Mouse (Mus musculus): Measurements from ENCODE around the gene Gm10521. TPM values are rescaled to one million over a fixed set of nuclear protein-coding genes. Genes with fewer than 3 reads are reported as not detected.

The Gm10521 gene
- polyA plus RNA-seq, 1 experiment from 2014 or later, result not detected

- no peak overlapping the region for H3K4me3 ChIP-seq (ENCODE audit: low read length)
- no peaks in the 10 kb centered on the region for H3K27me3 ChIP-seq (replicated peaks; ENCODE audit: control insufficient read depth, insufficient read depth, low read length)
- no peak overlapping the region for H3K4me2 ChIP-seq (ENCODE audit: low read length)
- H3K4me1 ChIP-seq (ENCODE audit: control insufficient read depth, insufficient read depth, low read depth, low read length), result no peaks in the 10 kb centered on the region
- H3K36me3 ChIP-seq (ENCODE audit: control insufficient read depth, insufficient read depth, low read length), result no peaks in the 10 kb centered on the region
- ATAC-seq, result no peak
- no peak overlapping the region for H3K27ac ChIP-seq (ENCODE audit: low read depth, low read length)
- no peaks in the 10 kb centered on the region for H3K9me3 ChIP-seq (ENCODE audit: control insufficient read depth, low read length)
- 91% methylated on average over 12 of the region's 12 CpGs for WGBS
- no peak overlapping the region for H3K9ac ChIP-seq (ENCODE audit: low read depth, low read length)
Measured at GRCm38 (mm10) chr1:171918136-171918920, 22.9 kb downstream of the Gm10521 start.

DNA sequence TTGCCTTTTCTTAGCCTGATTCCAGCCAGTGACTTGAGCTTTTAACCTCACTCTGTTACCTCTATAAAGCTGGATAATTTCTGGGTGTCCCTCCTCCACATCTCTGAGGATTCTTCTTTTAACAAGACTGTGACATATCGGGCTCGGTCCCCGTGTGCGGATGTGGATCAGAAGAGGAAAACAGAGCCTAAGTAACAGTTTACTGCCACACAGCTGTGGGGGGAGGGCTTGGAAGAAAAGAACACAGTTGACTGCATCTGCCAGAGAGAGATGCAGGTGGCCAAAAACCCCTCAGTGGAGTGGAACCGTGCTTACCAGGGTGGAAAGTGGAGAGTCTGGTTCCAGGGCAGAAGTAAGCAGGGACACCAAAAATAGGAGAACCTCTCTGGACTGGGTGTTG lies 23.7 kb downstream of the Gm10521 start:
- Histone ChIP-seq H3K27ac (ENCODE audit: low read depth, low read length) (no peak overlapping the region), H3K4me2 (ENCODE audit: low read length) (no peak overlapping the region), H3K4me1 (ENCODE audit: control insufficient read depth, insufficient read depth, low read depth, low read length) (no peaks in the 10 kb centered on the region), H3K27me3 (replicated peaks; ENCODE audit: control insufficient read depth, insufficient read depth, low read length) (no peaks in the 10 kb centered on the region), H3K4me3 (ENCODE audit: low read length) (no peak overlapping the region), H3K9me3 (ENCODE audit: control insufficient read depth, low read length) (no peaks in the 10 kb centered on the region), H3K9ac (ENCODE audit: low read depth, low read length) (no peak overlapping the region), H3K36me3 (ENCODE audit: control insufficient read depth, insufficient read depth, low read length) (no peaks in the 10 kb centered on the region)
- WGBS, result 89% methylated on average over 5 of the region's 5 CpGs
- no peak for ATAC-seq

DNA sequence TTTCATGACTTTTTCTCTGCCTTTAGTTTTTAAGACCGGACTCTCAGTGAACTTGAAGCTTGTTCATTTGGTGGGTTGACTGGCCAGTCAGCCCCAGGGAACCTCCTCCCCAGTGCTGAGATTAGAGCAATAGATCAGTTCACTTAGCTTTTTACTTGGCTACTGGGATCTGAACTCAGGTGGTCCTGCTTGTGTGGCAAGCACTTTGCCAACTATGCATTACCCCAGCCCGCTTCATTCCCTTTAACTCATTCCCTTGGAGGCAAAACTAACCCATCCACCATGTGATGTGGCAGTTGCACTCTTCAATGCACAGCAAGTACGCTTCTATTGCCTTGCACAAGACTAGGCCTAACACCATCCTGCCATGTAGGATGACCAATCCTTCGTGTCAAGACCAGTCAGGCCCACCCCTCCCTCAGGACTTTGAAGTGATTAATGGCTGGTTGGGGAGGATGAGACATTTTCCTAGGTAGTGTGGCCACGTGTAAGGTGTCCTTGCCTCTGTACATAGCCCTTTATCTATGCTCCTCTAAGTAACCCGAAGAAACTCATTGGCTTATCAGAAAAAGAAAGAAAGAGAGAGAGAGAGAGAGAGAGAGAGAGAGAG lies 24.5 kb downstream of the Gm10521 start:
- Histone ChIP-seq H3K9ac (ENCODE audit: low read depth, low read length) (no peak overlapping the region), H3K9me3 (ENCODE audit: control insufficient read depth, low read length) (no peaks in the 10 kb centered on the region), H3K27me3 (replicated peaks; ENCODE audit: control insufficient read depth, insufficient read depth, low read length) (no peaks in the 10 kb centered on the region), H3K27ac (ENCODE audit: low read depth, low read length) (no peak overlapping the region), H3K36me3 (ENCODE audit: control insufficient read depth, insufficient read depth, low read length) (no peaks in the 10 kb centered on the region), H3K4me3 (ENCODE audit: low read length) (no peak overlapping the region), H3K4me2 (ENCODE audit: low read length) (no peak overlapping the region), H3K4me1 (ENCODE audit: control insufficient read depth, insufficient read depth, low read depth, low read length) (no peaks in the 10 kb centered on the region)
- 87% methylated on average over 6 of the region's 6 CpGs for WGBS
- no peak for ATAC-seq

DNA sequence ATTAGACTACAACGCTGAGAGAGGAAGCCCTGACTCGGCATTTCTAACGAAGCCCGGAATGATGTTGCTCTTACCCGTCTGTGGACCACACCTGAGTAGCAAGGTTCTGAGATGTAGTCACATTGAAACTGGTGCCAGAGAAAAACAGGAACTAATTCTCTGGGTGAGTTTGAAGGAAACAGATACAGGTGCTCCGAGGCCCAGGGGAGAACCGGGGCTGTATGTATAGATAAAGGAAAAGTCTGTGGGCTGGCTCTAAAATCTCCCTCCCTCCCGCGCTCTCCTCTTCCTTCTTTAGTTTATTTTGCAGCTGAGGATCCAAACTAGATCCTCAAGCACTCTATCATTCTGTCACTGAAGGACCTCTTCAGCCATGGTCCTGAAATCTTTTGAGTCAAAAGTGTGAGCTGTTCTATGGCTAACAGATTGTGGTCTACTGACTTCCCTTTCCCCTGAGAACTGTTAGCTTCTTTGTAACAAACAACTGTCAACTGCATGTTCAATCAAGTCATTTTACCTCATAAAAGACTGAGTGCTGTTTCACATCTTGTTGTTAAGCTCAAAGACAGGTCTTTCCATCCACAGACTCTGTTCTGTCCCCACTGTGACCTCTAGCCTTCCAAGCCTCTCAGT lies 25.6 kb downstream of the Gm10521 start:
- H3K27me3 ChIP-seq (replicated peaks; ENCODE audit: control insufficient read depth, insufficient read depth, low read length), result no peaks in the 10 kb centered on the region
- H3K9me3 ChIP-seq (ENCODE audit: control insufficient read depth, low read length), result no peaks in the 10 kb centered on the region
- no peaks in the 10 kb centered on the region for H3K4me1 ChIP-seq (ENCODE audit: control insufficient read depth, insufficient read depth, low read depth, low read length)
- H3K27ac ChIP-seq (ENCODE audit: low read depth, low read length), result no peak overlapping the region
- no peaks in the 10 kb centered on the region for H3K36me3 ChIP-seq (ENCODE audit: control insufficient read depth, insufficient read depth, low read length)
- ATAC-seq, result no peak
- H3K9ac ChIP-seq (ENCODE audit: low read depth, low read length), result no peak overlapping the region
- H3K4me2 ChIP-seq (ENCODE audit: low read length), result no peak overlapping the region
- 89% methylated on average over 9 of the region's 9 CpGs for WGBS
- no peak overlapping the region for H3K4me3 ChIP-seq (ENCODE audit: low read length)

GRCm38 (mm10) chr1:171921641-171922040 lies 26.2 kb downstream of the Gm10521 start:
- Histone ChIP-seq H3K27me3 (replicated peaks; ENCODE audit: control insufficient read depth, insufficient read depth, low read length) (no peaks in the 10 kb centered on the region), H3K4me1 (ENCODE audit: control insufficient read depth, insufficient read depth, low read depth, low read length) (no peaks in the 10 kb centered on the region), H3K9ac (ENCODE audit: low read depth, low read length) (no peak overlapping the region), H3K27ac (ENCODE audit: low read depth, low read length) (no peak overlapping the region), H3K9me3 (ENCODE audit: control insufficient read depth, low read length) (no peaks in the 10 kb centered on the region), H3K36me3 (ENCODE audit: control insufficient read depth, insufficient read depth, low read length) (no peaks in the 10 kb centered on the region), H3K4me3 (ENCODE audit: low read length) (no peak overlapping the region), H3K4me2 (ENCODE audit: low read length) (no peak overlapping the region)
- 90% methylated on average over 2 of the region's 2 CpGs for WGBS
- ATAC-seq, result no peak

DNA sequence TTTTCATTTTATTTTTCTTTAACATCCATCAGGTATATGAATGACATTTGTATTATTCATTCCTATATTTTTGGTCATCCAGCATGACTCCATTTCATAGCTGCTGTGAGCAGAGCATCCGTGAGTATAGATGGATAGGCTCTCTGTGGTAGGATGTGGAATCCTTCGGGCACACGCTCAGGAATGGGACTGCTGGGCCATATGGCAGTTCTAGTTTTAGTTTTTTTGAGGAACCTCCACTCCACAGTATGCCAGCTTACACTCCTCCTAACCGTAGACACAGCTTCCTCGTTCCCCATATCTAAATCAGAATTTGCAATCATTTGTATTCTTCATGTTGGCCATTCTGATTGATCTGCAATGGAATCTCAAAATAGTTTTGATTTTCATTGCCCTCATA lies 27.4 kb downstream of the Gm10521 start:
- Histone ChIP-seq H3K9ac (ENCODE audit: low read depth, low read length) (no peak overlapping the region), H3K36me3 (ENCODE audit: control insufficient read depth, insufficient read depth, low read length) (no peaks in the 10 kb centered on the region), H3K4me1 (ENCODE audit: control insufficient read depth, insufficient read depth, low read depth, low read length) (no peaks in the 10 kb centered on the region), H3K4me3 (ENCODE audit: low read length) (no peak overlapping the region), H3K27me3 (replicated peaks; ENCODE audit: control insufficient read depth, insufficient read depth, low read length) (no peaks in the 10 kb centered on the region), H3K9me3 (ENCODE audit: control insufficient read depth, low read length) (no peaks in the 10 kb centered on the region), H3K4me2 (ENCODE audit: low read length) (no peak overlapping the region), H3K27ac (ENCODE audit: low read depth, low read length) (no peak overlapping the region)
- no peak for ATAC-seq
- 93% methylated on average over 5 of the region's 5 CpGs for WGBS

DNA sequence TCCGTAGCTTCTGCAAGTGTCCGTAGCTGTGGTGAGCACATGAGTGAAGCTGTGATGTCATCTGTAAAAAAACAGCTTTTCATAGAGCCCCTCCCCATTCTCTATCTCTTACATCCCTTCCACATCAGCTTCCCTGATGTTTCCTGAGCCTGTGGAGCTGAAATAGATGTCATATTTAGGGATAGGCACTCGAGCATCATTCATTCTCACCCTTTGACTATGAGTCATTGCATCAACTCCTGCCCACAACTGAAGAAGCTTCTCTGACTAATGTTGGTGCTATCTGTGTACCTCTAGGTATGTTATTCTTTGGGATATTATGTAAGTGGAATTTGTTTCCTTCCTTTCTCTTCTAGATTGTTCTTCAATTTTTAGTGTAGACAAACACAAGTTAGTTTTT lies 29.4 kb downstream of the Gm10521 start:
- no peak overlapping the region for H3K27ac ChIP-seq (ENCODE audit: low read depth, low read length)
- 80% methylated on average over 3 of the region's 3 CpGs for WGBS
- no peak overlapping the region for H3K9ac ChIP-seq (ENCODE audit: low read depth, low read length)
- H3K27me3 ChIP-seq (replicated peaks; ENCODE audit: control insufficient read depth, insufficient read depth, low read length), result no peaks in the 10 kb centered on the region
- H3K4me1 ChIP-seq (ENCODE audit: control insufficient read depth, insufficient read depth, low read depth, low read length), result no peaks in the 10 kb centered on the region
- H3K36me3 ChIP-seq (ENCODE audit: control insufficient read depth, insufficient read depth, low read length), result no peaks in the 10 kb centered on the region
- H3K9me3 ChIP-seq (ENCODE audit: control insufficient read depth, low read length), result no peaks in the 10 kb centered on the region
- ATAC-seq, result no peak
- H3K4me3 ChIP-seq (ENCODE audit: low read length), result no peak overlapping the region
- no peak overlapping the region for H3K4me2 ChIP-seq (ENCODE audit: low read length)

GRCm38 (mm10) chr1:171933851-171934250 lies 38.4 kb downstream of the Gm10521 start:
- Histone ChIP-seq H3K27ac (ENCODE audit: low read depth, low read length) (no peak overlapping the region), H3K9ac (ENCODE audit: low read depth, low read length) (no peak overlapping the region), H3K4me3 (ENCODE audit: low read length) (no peak overlapping the region), H3K27me3 (replicated peaks; ENCODE audit: control insufficient read depth, insufficient read depth, low read length) (no peaks in the 10 kb centered on the region), H3K36me3 (ENCODE audit: control insufficient read depth, insufficient read depth, low read length) (no peaks in the 10 kb centered on the region), H3K9me3 (ENCODE audit: control insufficient read depth, low read length) (no peaks in the 10 kb centered on the region), H3K4me2 (ENCODE audit: low read length) (no peak overlapping the region), H3K4me1 (ENCODE audit: control insufficient read depth, insufficient read depth, low read depth, low read length) (no peaks in the 10 kb centered on the region)
- 67% methylated on average over 3 of the region's 3 CpGs for WGBS
- no peak for ATAC-seq

Measured in hindbrain, embryonic 16.5 days (tissue).